Mouse (Mus musculus) olfactory bulb, adult 2 months (tissue): ENCODE measurements at regions not wholly inside any gene's neighbourhood (a gene's known extent, or its start where the extent isn't known, plus 50 kb on each side); places are given as distances from the start of the nearest gene placed in this dataset.

ENCODE experiments used
- H3K27ac ChIP-seq: fragments of 200-500 bp; 2 replicates; pipeline ENCODE4 v1.5.1; 2012; ENCODE audit warnings: low read depth, low read length; ENCODE audit not compliant: insufficient read depth
- H3K4me1 ChIP-seq: fragments of 200-500 bp; 2 replicates; pipeline ENCODE4 v1.6.1; 2012; ENCODE audit warnings: low read length; ENCODE audit not compliant: control insufficient read depth, insufficient read depth
- H3K4me3 ChIP-seq: fragments of 200-500 bp; 2 replicates; pipeline ENCODE4 v1.5.1; 2012; ENCODE audit warnings: mild to moderate bottlenecking, low read depth, low read length, moderate library complexity; ENCODE audit not compliant: insufficient read depth
- CTCF ChIP-seq: fragments of 200-500 bp; IDR thresholded peaks from 2 replicates; pipeline ENCODE4 v1.5.1; 2012; ENCODE audit warnings: low read depth, mild to moderate bottlenecking, low read length, moderate library complexity; ENCODE audit not compliant: insufficient read depth
- POLR2A ChIP-seq: fragments of 200-500 bp; IDR thresholded peaks from 2 replicates; pipeline ENCODE4 v1.6.1; 2012; ENCODE audit warnings: mild to moderate bottlenecking, low read depth, low read length, moderate library complexity; ENCODE audit not compliant: insufficient read depth
- WGBS: fragments of 180-500 bp; shearing (Covaris S2); methylation state at CpG from one replicate; pipeline ENCODE4 v1.1.7; 2018; 5-methylcytosine and 5-hydroxymethylcytosine counted together

DNA sequence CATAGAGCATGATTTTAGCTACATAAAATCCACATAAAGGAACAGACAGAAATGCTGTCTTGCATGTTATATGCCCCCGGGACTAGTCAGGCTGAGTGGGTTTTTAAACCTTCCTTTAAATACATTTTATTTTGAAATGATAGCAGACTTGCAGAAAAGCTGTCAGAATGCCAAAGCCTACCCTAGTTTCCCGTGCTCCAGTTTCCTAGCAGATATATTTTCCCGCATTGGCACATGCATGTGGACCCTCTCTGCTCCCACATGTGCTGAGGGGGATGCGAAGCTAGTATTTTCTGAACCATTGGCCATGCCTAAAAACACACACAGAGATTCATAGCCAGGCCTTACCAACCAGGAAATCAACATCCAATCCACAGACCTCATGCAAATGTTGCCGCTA lies 105.8 kb downstream of the Utp6 start:
- no peaks in the 10 kb centered on the region for H3K4me1 ChIP-seq
- WGBS, result 85% methylated on average over 5 of the region's 5 CpGs

DNA sequence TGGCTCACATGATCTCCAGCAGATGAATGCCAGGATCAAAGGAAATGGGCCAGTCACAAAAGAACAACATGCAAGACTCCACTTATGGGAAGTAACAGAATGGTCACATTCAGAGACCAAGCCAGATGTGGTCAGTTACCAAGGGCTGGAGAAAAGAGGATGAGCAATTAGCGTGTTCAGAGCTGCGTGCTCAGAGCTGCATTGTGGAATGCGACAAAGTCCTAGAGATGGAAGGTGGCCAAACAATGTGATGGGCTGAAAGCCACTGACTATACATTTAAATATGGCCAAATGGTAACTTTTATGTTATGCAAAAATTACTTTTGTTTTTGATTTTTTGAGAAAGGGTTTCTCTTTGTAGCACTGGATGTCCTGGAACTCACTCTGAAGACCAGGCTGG lies 112.6 kb downstream of the Utp6 start:
- Histone ChIP-seq H3K27ac (no peak overlapping the region), H3K4me1 (no peaks in the 10 kb centered on the region), H3K4me3 (no peak overlapping the region)
- TF ChIP-seq POLR2A, result no peak
- no peak for TF ChIP-seq CTCF
- WGBS, result 91% methylated on average over 3 of the region's 3 CpGs

More for the DNA sequence above, 105.8 kb downstream of the Utp6 start:
- H3K4me3 ChIP-seq, result no peak overlapping the region
- no peak overlapping the region for H3K27ac ChIP-seq
- TF ChIP-seq POLR2A, result no peak
- no peak for TF ChIP-seq CTCF

DNA sequence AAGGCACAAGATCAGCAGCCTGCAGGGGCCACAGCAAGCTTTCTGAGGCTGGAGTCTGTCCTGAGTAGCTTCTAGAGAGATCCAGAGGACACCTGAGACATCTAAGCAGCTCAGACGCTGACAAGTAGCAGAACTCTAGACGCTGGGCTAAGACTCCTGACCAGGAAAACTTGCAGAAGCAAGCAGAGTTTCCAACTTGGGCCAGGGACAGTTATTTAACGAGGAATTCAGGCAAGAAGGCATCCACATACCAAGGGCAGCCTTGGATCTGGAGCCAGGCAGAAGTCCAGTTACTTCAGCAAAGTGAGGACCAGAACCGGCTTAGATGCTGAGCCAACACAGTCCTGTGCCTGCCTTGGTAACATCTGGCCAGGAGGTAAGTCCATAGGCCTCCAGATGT lies 117.8 kb downstream of the Utp6 start:
- Histone ChIP-seq H3K27ac (no peak overlapping the region), H3K4me3 (no peak overlapping the region), H3K4me1 (no peaks in the 10 kb centered on the region)
- 86% methylated on average over 4 of the region's 4 CpGs for WGBS
- TF ChIP-seq CTCF, result no peak
- TF ChIP-seq POLR2A, result no peak

DNA sequence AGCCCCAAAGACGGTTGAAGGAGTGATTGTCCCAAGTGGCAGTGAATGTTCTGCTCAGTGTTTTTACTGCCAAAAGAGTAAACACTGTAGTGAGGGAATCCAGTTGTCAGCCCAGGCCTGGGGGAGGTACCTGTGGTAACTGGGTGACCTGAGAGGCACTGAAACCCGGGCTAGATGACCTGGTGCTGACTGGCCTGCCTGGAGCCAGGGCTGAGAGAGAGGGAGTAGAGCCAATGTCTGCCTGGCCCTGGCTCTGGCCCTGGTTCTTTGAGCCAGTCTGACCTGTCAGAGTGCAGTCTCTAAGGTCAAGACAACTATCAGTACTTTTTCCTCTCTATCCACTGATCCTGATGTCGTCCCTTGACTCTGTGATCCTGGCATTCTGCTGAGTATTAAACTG lies 119.2 kb downstream of the Utp6 start:
- TF ChIP-seq POLR2A, result no peak
- no peak for TF ChIP-seq CTCF
- H3K4me3 ChIP-seq, result no peak overlapping the region
- WGBS, result 73% methylated on average over 3 of the region's 3 CpGs

DNA sequence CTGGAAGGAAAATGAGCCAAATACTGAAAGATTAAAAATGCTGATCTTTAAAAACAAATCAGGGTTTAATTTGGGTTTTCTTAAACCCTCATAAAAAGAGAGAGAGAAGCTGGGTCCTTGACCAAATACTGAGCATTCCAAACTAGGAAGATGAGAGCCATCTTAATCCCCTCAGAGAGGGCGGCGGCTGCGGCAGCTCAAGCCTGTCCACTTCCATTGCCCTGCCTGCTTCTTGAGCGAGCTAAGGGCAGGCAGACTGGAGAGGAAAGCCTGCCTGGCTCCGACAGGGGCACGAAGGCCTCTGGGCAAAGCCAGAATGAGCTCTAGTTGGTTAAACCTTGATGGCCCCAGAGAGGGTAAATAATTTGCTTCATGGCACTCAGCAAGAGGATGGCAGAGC lies 122.2 kb downstream of the Utp6 start:
- no peak overlapping the region for H3K4me3 ChIP-seq
- no peaks in the 10 kb centered on the region for H3K4me1 ChIP-seq
- 92% methylated on average over 6 of the region's 6 CpGs for WGBS
- H3K27ac ChIP-seq, result no peak overlapping the region
- TF ChIP-seq POLR2A, result no peak
- TF ChIP-seq CTCF, result no peak

More for the DNA sequence above, 119.2 kb downstream of the Utp6 start:
- H3K27ac ChIP-seq, result no peak overlapping the region
- no peaks in the 10 kb centered on the region for H3K4me1 ChIP-seq

DNA sequence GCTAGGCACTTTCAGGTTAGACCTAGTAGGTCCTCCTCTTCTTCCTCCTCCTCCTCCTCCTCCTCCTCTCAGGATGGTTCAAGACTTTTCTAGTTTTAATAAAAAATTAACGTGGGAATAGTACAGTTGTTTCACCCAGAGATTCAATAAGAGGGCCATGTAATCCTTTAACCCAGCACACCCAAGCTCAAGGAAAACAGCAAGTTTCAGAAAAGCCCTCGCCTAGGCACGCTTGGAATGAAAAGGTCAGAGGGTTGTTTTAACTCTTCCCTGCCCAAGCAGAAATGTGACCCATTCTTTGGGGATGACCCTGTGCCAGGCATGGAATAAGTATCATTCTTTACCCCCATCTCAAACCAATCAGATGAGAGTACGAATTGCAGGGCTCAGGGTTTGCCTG lies 124.1 kb downstream of the Utp6 start:
- no peak overlapping the region for H3K27ac ChIP-seq
- no peaks in the 10 kb centered on the region for H3K4me1 ChIP-seq
- 78% methylated on average over 4 of the region's 4 CpGs for WGBS
- TF ChIP-seq POLR2A (no peak), CTCF (no peak)
- H3K4me3 ChIP-seq, result no peak overlapping the region

DNA sequence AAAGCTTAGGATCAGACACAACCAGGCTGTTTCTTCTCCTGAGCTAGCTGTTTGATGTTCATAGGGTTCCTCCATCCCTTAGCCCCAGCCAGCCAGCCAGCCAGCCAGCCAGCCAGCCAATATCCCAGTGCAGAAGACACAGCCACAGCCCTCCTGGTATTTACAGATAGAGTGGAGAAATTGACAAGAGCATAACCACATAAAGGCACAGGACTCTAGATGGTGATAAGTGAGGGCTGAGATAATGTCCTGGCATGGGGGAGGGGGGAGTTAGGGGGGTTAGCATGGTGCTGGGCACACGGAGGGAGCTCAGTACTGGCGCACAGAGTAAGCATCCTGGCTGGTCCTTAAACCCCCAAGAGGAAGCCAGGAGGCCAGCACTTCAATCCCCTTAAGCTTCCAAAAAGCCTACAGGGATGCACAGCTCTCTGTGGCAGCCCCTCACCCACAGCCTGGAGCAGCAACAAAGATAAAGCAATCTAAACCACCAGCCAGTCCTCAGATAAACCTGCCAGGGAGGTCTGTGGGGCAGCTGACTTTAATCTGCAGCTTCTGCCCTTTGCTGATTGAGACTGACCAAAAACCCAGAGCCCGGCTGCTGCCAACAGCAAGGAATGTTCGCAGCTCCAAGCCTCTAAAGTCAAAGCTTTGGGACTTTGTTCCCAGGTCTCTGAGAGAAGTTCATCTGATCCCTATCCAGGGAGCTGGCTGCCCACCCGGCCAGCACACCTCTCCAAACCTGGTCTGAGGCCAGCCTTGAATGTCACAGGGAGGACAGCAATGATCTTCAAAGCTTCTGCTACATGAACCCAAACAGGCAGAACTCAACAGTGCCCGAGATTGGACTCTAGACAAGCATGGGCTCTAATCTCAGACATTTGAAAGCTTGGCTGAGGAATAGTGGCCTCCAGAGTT lies 124.9 kb downstream of the Utp6 start:
- TF ChIP-seq CTCF (no peak), POLR2A (no peak)
- no peak overlapping the region for H3K27ac ChIP-seq
- H3K4me3 ChIP-seq, result no peak overlapping the region
- WGBS, result 81% methylated on average over 6 of the region's 6 CpGs
- H3K4me1 ChIP-seq, result no peaks in the 10 kb centered on the region

DNA sequence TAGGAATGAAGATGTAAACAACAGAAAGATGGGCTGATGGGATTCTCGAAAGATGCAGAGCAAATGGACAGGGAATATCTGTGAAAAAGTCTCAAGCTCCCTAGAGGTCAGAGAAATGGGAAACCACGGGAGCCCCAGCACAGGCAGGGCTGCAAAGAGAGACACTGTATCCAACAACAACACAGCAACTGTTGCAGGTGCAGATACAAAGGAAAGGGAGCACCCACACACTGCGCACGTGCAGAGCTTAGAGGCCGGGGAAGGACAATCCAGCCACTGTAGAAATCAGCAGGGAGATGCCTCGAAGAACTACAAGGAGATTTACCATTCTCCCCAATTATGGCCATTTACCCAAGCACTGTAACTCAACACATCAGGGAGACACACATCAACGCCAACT lies 126.3 kb downstream of the Utp6 start:
- TF ChIP-seq POLR2A (no peak), CTCF (no peak)
- 78% methylated on average over 7 of the region's 7 CpGs for WGBS
- no peak overlapping the region for H3K4me3 ChIP-seq
- H3K4me1 ChIP-seq, result no peaks in the 10 kb centered on the region; the same call in 1 of the 2 replicates
- H3K27ac ChIP-seq, result no peak overlapping the region

DNA sequence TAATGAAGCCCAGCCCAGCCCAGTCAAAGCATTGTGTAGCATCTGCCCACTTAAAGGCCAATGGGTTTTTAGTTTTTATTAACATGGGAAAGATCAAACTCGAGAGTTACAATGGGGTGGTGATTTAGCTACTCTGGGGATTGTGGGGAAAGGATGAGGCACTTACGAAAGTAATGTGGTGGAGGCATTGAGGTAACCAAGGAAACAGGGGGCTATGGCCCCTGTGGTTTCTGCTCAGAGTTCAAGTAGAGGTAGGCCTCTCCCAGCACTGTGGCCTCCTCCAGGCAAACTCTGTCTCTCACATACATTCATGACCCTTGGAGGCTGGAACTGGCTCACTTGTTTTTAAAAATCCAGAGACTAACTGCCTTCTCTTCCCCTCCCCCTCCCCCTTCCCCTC lies 128.4 kb downstream of the Utp6 start:
- TF ChIP-seq POLR2A (no peak), CTCF (no peak)
- no peak overlapping the region for H3K4me3 ChIP-seq
- no peaks in the 10 kb centered on the region; the same call in 1 of the 2 replicates for H3K4me1 ChIP-seq
- no peak overlapping the region for H3K27ac ChIP-seq
- 73% methylated on average over 2 of the region's 2 CpGs for WGBS
